Mouse (Mus musculus): ENCODE measurements around the gene Plce1.

- TF ChIP-seq CTCF (IDR thresholded peaks at IDR 0.05; ENCODE audit: low read depth) (no peak), EP300 (IDR thresholded peaks at IDR 0.05; ENCODE audit: low read depth) (no peak)
These were observed 72.6 kb downstream of the Plce1 start for GRCm38 (mm10) chr19:38553551-38553950.
